Mouse (Mus musculus) bone marrow, adult 2 months (tissue): ENCODE measurements around the gene Nr1h2. TPM values are rescaled to one million over a fixed set of nuclear protein-coding genes. Genes with fewer than 3 reads are reported as not detected.

Source experiments
- H3K27ac ChIP-seq: fragments of 200-500 bp; 2 replicates; pipeline ENCODE4 v1.5.1; 2012; ENCODE audit warnings: low read depth, mild to moderate bottlenecking, control low read depth, inconsistent platforms, low read length; ENCODE audit not compliant: control insufficient read depth, poor library complexity, insufficient read depth
- H3K4me1 ChIP-seq: fragments of 200-500 bp; 2 replicates; pipeline ENCODE4 v1.6.1; 2011; ENCODE audit warnings: low read length; ENCODE audit not compliant: control insufficient read depth, insufficient read depth
- H3K4me3 ChIP-seq: fragments of 200-500 bp; replicated peaks from 2 replicates; pipeline ENCODE3; 2011; ENCODE audit warnings: mild to moderate bottlenecking, low read depth, low read length, control low read depth; ENCODE audit not compliant: control insufficient read depth
- CTCF ChIP-seq: fragments of 200-500 bp; IDR thresholded peaks from 2 replicates; pipeline ENCODE4 v1.5.1; 2011; ENCODE audit warnings: low read length, control low read depth; ENCODE audit not compliant: control insufficient read depth, insufficient read depth
- POLR2A ChIP-seq: fragments of 200-500 bp; IDR thresholded peaks from 2 replicates; pipeline ENCODE4 v1.6.1; 2011; ENCODE audit warnings: low read depth, mild to moderate bottlenecking, control low read depth, low read length, borderline replicate concordance; ENCODE audit not compliant: control insufficient read depth
- WGBS: fragments of 180-500 bp; shearing (Covaris S2); methylation state at CpG from one replicate; pipeline ENCODE4 v1.1.7; 2018; 5-methylcytosine and 5-hydroxymethylcytosine counted together
- polyA plus RNA-seq: library from polyadenylated mRNA; stranded (reverse); fragments of >200 nt; gene quantifications from 2 replicates; pipeline ENCODE4 v1.2.4, GENCODE M21; 2011; ENCODE audit warnings: low replicate concordance; ENCODE audit not compliant: missing spikeins, insufficient read depth, insufficient read length

Nr1h2 gene
- polyA plus RNA-seq: 87.8 and 123 TPM in 2 replicates

DNA sequence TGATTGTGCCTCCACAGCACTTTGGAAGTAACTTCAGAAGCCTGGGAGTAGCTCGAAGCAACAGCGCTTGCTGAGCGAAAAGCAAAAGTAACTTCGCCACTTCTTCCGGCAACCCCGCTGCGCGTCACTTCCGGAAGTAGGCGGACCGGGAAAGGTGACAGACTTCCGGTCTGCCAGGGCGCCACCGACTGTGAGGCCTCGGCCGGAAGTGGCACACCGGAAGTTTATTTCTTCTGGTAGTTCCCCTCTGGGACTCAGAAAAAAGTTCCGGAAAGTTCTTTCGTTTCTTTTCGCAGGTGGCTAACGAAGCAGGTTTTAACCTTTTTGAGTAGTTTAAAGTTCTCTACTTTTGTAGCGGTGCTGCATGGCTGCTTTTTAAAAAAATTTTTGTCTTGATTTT is at the start of gene Nr1h2:
TSS of gene Nr1h2 (minus strand) at position 126 of the 400 bp plus-strand sequence.
- H3K4me1 ChIP-seq: peaks cover 2% of the 10 kb centered on the region; the same call in 1 of the 2 replicates
- H3K27ac ChIP-seq: peak within 1 kb of the TSS; percentile 100
- H3K4me3 ChIP-seq: peak within 1 kb of the TSS; percentile 99
- under 1% methylated on average over 22 of the region's 22 CpGs for WGBS
- TF ChIP-seq POLR2A (peak; percentile 57; the same call in 1 of the 2 replicates), CTCF (no peak)

- H3K27ac ChIP-seq: no peak overlapping the region
- 4% methylated on average over 20 of the region's 20 CpGs for WGBS
- H3K4me3 ChIP-seq: no peak overlapping the region
- H3K4me1 ChIP-seq: no peaks in the 10 kb centered on the region
- TF ChIP-seq POLR2A (no peak), CTCF (no peak)
Measured at GRCm38 (mm10) chr7:44603186-44603855, 49.6 kb upstream of the Nr1h2 start.

DNA sequence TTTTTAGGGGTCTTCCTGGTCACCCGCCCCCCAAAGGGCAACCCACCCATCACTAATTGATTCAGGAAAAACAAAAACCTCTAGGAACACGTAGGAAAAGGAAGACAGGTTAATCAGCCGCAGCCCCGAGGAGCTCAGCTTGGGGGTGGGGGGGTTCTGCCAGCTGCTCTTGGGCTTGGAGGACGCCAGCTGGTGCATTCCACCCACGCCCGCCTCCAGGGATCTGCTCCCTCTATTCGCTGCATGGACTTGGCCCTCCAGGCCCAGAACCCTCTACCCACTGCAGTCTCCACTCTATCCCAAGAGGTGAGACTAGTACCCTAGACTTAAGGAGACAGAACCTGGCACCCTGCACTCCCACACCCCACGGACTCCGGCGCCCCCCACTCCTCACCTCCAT is 48.7 kb upstream of the Nr1h2 start:
- 17% methylated on average over 11 of the region's 11 CpGs for WGBS
- Histone ChIP-seq H3K4me3 (no peak overlapping the region), H3K27ac (no peak overlapping the region), H3K4me1 (no peaks in the 10 kb centered on the region)
- no peak for TF ChIP-seq POLR2A
- no peak for TF ChIP-seq CTCF

GRCm38 (mm10) chr7:44601646-44602045 is 47.9 kb upstream of the Nr1h2 start:
- Histone ChIP-seq H3K4me1 (no peaks in the 10 kb centered on the region), H3K4me3 (no peak overlapping the region), H3K27ac (no peak overlapping the region)
- TF ChIP-seq CTCF (no peak), POLR2A (no peak)
- 12% methylated on average over 19 of the region's 19 CpGs for WGBS

- no peak for TF ChIP-seq CTCF
- TF ChIP-seq POLR2A: no peak
- no peak overlapping the region for H3K27ac ChIP-seq
- no peak overlapping the region for H3K4me3 ChIP-seq
- 74% methylated on average over 10 of the region's 10 CpGs for WGBS
- H3K4me1 ChIP-seq: no peaks in the 10 kb centered on the region
Measured at GRCm38 (mm10) chr7:44600691-44601262, 47.0 kb upstream of the Nr1h2 start.

DNA sequence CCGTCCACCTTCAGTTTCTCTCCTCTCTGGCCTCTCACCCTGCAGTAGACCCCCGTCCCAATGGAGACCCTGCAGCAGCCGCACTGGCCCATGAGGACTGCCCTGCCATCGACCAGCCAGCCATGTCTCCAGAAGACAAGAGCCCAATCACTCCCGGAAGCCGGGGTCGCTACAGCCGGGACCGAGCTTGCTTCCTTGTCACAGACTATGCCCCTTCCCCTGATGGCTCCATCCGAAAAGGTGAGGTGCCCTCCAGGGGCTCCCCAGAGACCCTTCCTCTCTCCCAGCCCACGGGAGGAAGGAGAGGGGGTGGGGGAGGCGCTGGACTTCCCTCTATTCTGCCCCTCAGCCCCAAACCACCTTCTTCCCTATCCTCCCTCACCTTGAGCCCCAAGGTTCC is 44.6 kb upstream of the Nr1h2 start:
- no peak for TF ChIP-seq CTCF
- no peak for TF ChIP-seq POLR2A
- H3K4me3 ChIP-seq: no peak overlapping the region
- no peaks in the 10 kb centered on the region for H3K4me1 ChIP-seq
- WGBS: 66% methylated on average over 12 of the region's 12 CpGs
- no peak overlapping the region for H3K27ac ChIP-seq

- 88% methylated on average over 4 of the region's 4 CpGs for WGBS
- TF ChIP-seq CTCF (no peak), POLR2A (no peak)
- no peak overlapping the region for H3K4me3 ChIP-seq
- H3K4me1 ChIP-seq: no peaks in the 10 kb centered on the region
- no peak overlapping the region for H3K27ac ChIP-seq
Measured at GRCm38 (mm10) chr7:44597666-44598065, 43.9 kb upstream of the Nr1h2 start.

DNA sequence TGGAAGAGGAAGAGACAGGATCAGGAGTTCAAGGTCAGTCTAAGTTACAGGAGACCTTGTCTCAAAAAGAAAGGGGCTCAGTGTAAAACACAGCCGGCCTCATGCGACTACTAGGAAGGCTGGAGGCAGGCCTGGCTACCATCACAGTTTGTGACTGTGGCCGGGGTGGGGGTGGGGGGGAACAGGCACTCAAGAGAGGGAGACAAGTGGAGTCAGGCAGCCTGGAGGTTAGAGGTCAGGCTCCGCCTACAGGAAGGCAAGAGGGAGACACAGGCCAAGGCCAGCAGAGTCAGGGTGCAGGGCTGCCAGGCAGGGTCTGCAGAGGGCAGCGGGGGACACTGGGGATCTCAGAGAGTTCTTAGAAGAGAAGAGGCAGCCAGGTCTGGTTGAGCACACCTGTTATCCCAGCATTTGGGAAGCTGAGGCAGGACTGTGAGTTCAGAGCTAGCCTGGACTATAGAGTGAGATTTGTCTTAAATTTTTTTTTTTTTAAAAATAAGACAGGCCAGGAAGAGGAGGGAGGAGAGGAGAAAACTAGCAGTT is 43.3 kb upstream of the Nr1h2 start:
- no peaks in the 10 kb centered on the region for H3K4me1 ChIP-seq
- TF ChIP-seq CTCF (no peak), POLR2A (no peak)
- H3K4me3 ChIP-seq: no peak overlapping the region
- WGBS: 52% methylated on average over 5 of the region's 5 CpGs
- no peak overlapping the region for H3K27ac ChIP-seq

- Histone ChIP-seq H3K4me1 (no peaks in the 10 kb centered on the region), H3K4me3 (no peak overlapping the region), H3K27ac (no peak overlapping the region)
- TF ChIP-seq POLR2A: no peak
- TF ChIP-seq CTCF: no peak
- 82% methylated on average over 6 of the region's 6 CpGs for WGBS
Measured at GRCm38 (mm10) chr7:44596051-44596450, 42.3 kb upstream of the Nr1h2 start.
